Mouse (Mus musculus) left cerebral cortex, postnatal 14 days (tissue): ENCODE measurements at regions not wholly inside any gene's neighbourhood (a gene's known extent, or its start where the extent isn't known, plus 50 kb on each side); places are given as distances from the start of the nearest gene placed in this dataset.
A peak's percentile ranks its signal among the peaks of the same experiment; 100 is the strongest.
"Not testable (repeated sequence)": the region's sequence is repeated elsewhere in the genome, so short reads cannot be mapped to it uniquely, and the experiment has no call there.

Experiments used
- DNase-seq, 2 experiments: peaks; one replicate each; pipeline ENCODE4 v3.0.0; 2021 to 2022; ENCODE audit warnings: low spot score in 2 of 2, mixed read lengths in 1 of 2
- intact Hi-C: fragments of 180-260 bp; cut with DNase I; formaldehyde crosslinking; loops from one replicate; pipeline ENCODE4 v1.15.1; 2025

DNA sequence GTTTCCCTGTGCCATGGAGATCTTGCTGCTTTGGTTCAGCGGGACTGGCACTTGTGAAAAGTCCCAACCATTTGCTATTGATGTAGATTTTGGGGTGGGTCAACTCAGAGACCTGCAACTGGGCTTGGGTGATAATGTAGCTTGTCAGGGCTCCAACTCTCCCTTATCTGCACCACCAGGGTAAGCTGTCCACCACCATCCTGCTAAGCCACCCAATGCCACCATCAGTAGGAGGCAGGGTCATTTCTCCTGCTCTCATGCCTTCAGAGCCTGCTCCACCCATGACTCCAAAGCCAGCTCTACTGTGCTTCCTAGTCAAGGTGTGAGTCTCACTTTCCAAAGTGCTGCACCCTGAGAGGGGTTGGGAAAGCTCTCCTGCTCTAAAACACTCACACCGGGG, 776.2 kb downstream of the Diaph2 start:
- no peak for DNase-seq
- intact Hi-C loops = no loop called here

DNA sequence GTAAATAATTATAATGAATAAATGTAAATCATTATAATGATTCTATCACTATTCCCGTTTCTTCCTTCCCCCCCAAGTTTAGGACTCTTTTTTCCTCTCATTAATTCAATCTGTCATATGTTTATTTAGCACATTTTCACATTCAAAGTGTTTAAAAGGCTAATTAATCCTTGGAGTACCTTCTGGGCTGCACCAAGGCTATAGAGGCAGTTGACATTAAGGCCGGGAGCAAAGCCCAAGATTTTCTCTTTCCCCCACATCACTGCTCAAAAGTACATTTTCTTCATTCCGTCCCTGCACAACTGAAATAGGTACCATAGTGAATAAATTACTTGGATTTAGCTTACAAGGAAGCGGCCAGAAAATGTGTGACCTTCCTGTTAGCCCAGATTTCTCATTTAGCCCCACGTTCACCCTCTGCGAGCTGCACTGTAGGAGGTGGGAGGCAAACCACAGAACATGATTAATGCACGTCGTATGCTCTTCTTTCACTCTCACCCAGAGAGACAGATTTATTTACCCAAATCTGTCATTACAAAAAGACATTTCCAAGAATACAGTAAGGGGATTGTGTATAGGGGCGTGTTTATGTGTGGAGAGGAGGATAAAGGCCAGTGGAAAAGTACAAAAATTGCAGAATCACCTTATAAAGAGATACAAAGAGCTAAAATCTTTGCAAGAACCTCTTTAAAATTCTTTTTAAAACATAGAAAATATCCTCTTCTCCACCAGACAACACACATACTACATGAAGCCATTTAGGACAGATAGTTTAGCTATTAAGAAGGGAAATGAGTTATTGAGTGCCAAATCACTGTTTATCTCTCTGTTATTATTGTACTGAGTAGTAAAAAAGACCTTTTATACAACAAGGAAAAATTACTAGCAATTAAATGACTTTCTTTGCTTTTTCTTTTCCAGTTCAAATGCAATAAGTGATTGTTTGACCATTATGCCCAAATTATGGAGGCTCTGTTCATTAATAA, 783.9 kb downstream of the Diaph2 start:
- intact Hi-C loops = no loop called here
- DNase-seq = no peak

DNA sequence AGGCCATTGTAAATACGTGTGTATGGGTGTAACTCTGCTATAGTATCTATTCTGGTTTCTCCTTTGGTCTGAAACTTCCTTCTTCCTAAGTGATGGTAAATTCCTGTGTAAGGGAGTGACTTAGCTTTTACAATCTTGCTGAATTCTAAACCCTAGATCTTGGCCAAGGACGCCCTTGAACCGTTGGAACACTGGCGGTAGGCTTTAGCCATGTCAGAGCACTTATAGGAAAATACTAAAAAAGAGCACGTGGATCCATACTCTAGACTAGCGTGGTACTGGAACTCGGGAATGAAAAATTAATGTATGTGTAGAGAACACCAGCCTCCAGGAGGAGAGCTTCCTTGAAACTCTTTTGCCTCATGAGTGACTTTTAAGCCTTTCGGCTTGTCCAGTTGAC, 789.2 kb downstream of the Diaph2 start:
- intact Hi-C loops, DNase-seq: not testable (repeated sequence)

DNA sequence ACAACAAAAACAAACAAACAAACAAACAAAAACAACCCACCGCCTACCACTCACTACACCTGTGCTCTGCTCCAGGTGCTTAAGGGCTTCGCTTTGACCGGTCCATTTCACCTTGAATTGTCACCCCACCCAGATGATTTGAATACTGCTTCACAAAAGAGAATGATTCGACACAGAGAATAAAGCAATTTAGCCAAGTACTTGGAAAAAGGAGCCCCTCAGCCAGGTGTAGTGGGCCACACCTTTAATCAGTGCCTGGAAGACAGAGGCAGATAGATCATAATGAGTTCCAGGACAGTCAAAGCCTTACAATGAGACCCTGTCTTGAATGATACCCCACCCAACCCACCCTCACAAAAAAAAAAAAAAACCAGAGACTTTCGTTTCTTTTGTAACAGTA, 798.5 kb downstream of the Diaph2 start:
- intact Hi-C loops = no loop called here
- no peak for DNase-seq

DNA sequence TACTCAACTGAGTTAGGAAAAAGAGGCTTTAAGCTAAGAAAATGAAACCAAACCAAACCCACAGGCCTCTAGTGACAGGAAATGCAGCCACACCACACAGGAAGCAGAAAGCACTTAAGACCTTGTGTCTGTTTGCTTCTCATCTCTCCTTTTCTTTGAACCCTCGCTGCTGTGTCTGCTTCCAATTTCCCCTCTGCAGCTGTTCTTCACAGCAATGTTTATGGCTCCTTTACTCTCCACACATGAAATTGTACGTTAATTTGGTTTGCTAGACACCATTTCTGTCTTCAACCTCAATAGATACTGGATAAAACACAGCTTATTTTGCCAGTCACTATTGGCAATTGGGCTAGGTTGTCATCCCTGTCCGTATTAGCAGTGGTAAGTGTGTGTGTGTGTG, 799.7 kb downstream of the Diaph2 start:
- DNase-seq = no peak
- intact Hi-C loops = no loop called here

DNA sequence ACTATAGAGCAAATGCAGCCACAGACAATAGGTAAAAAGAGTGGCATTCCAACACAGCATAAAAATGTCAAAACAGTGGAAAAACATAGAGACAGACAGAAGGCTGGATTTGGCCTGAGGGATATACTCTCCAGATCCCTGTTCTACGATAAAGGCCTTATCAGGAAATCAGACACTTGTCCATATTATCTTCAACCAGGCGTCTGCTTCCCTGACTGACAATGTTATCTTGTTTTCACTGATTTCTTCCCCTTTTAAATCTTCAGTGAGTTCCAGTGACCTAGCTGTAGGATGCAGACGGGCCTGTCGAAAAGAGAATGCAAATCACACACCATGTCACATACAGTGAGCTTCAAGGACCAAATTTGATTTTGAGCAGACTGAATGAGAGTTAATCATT, 800.4 kb downstream of the Diaph2 start:
- intact Hi-C loops = no loop called here
- DNase-seq = no peak

DNA sequence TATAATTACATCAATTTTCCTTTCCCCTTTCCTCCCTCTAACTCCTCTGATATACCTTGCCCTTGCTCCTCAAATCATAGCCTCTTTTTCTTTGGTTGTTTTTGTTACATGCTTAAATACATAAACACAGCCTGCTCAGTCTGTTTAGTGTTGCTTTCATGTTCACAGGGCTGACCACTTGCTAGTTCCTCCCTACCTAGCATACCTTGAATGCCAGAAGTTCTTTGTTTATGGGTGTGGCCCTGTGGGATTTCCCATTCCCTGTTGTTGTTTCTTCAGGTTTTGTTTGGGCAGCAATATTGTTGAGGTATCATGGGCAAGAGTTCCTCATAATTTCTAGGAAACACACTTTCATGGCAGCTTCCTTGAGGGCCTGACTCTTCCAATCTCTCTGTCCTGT, 807.7 kb downstream of the Diaph2 start:
- no peak for DNase-seq
- intact Hi-C loops = no loop called here

DNA sequence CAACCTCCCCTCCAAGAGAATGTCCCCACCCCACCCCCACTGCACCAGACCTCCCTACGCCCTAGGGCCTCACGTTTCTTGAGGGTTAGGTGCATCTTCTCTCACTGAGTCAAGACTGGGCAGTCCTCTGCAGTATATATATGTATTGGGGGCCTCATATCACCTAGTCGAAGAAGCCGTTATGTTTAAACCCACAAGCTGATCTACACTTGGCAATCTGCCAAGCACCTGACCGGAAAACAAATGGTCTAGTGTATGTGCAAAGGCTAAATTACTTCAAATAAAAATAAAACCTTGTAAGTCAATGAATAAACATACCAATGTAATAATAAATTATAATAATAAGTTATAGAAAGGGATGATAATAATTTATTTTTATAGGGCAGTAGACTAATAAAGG, 828.2 kb downstream of the Diaph2 start:
- no peak for DNase-seq
- intact Hi-C loops = no loop called here

DNA sequence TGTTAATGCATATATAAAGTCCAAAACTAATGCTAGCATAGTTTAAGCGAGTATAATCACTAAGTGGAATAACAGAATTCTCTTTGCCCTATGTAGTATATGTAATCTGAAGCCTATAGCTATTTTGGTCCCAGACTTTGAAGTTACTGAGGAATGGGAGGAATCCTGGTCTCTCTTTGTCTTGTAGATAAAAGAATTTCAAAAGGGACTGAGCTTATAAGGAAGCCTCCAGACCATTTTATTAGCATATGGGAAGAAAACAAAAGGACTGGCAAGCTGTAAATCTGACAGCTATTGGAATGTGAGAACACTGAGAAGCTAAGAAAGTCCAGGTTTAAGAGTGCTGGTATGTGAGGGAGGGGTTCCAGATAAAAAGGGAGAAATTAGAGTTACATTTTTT, 847.1 kb downstream of the Diaph2 start:
- intact Hi-C loops = no loop called here

DNA sequence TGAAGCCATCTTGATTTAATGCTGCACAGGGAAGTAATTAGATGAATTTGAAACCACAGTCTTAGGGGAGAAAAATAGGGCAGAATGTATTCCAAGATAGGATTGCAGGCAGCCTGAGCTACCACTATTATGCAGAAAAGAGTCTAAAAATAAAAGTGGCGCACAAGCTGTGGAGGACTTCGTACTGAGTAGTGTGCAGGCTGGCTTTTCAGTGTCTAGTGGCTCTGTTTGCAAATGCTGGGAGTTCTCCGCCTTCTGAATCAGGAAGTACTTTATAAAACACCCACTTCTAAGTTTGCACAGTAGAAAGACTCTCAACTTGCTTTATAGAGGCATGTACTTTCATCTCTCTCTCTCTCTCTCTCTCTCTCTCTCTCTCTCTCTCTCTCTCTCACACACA, 852.4 kb downstream of the Diaph2 start:
- intact Hi-C loops = no loop called here
- DNase-seq = peak; percentile 1 to 15

More for the DNA sequence above, 847.1 kb downstream of the Diaph2 start:
- no peak for DNase-seq

DNA sequence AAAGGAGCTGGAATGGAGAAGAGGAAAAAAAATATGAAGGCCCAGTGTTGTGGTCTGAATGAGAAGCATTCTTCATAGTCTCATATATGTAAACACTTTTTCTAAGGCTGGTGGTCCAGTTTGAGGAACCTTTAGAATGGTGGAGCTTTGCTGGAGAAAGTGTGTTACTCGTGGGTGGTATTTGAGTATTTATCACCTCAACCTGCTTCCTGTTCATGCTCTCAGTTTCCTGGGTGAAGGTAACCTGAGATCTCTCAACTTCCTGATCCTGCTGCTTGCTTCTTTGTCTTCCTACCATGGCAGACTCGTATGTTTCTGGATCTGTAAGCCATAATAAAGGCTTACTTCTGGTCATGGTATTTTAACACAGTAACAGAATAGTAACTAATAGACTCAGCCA, 889.0 kb downstream of the Diaph2 start:
- DNase-seq = no peak
- intact Hi-C loops = no loop called here

DNA sequence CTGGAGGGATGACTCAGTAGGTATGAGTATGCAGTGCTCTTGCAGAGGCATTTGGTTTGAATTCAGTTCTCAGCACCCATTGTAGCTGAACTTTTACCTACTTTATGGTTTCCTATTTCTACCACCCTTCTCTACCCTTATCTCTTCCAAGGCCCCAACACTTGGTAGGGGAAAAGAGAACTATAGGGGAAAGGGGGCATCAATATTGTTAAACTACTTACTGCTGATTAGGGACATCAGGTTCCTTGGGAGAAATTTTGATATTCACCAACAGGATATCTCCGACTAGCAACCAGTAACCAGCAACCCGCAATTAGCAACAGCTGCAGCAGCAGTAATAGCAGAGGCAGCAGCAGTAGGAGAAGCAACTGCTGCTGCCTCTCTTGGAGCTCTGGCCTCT, 906.3 kb downstream of the Diaph2 start:
- intact Hi-C loops = no loop called here
- DNase-seq = no peak

DNA sequence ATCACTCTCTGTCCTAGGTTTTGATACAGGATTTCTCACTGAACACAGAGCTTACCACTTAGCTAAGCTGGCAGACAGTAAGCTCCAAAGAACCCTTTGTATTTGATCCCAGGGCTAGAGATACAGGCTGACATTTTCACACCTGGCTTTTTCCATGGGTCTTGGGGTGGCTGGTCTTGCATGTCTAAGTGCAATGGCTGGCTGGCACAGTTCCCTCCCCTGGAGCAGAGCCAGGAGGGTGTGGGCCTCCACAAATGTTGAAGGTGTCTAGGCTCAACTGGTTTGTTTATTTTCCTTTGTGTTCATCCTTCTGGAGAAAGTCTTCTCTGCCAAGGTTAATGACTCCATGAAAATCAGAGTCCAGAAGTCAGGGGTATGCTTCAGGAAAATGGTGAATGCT, 934.8 kb downstream of the Diaph2 start:
- DNase-seq = no peak
- intact Hi-C loops = no loop called here

DNA sequence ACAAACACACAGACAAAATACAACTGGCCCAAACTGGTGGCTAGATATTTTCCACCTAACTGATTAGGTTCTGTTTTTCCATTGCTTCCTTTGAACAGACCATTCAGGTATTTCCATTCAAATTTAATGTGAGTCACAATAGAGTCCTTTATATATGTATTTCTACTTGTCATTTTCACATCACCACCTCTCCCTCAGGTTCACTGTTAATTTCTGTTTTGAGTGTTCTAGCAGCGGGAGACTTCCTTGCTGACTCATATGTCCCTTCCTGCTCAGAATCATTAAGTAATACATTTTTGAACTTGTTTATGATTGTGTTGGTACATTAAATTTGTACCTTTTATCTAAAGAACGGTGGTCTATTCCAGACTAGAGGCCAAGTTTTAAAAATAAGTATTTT, 959.4 kb downstream of the Diaph2 start:
- intact Hi-C loops = no loop called here
- no peak for DNase-seq

DNA sequence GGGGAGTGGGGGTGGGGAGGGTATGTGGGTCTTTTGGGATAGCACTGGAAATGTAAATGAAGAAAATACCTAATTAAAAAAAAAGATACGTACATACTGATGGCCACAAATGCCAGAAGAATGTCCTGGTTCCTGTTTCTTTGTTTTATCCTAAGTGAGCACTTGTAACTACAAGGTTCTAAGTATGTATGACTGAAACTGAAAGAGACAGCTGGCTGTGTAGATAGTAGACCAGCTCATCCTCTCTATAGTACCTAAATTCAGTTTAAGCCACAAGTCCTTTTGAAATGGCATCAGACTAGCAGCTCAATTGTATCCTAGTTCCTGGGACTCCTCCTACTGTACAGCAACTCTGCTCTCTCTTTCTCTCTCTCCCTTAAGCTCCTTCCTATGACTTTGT, 994.6 kb downstream of the Diaph2 start:
- intact Hi-C loops, DNase-seq: not testable (repeated sequence)
